Mouse (Mus musculus) bone marrow, adult 2 months (tissue): Measurements from ENCODE around the gene Siglec1.

Source experiments
- CTCF ChIP-seq: fragments of 200-500 bp; IDR thresholded peaks from 2 replicates; pipeline ENCODE4 v1.5.1; 2011; ENCODE audit warnings: low read length, control low read depth; ENCODE audit not compliant: control insufficient read depth, insufficient read depth
- POLR2A ChIP-seq: fragments of 200-500 bp; IDR thresholded peaks from 2 replicates; pipeline ENCODE4 v1.6.1; 2011; ENCODE audit warnings: low read depth, mild to moderate bottlenecking, control low read depth, low read length, borderline replicate concordance; ENCODE audit not compliant: control insufficient read depth

GRCm38 (mm10) chr2:131132930-131133547 is 46.5 kb upstream of the Siglec1 start, which contains the start of gene Gm11037:
- TF ChIP-seq POLR2A = no peak
- no peak for TF ChIP-seq CTCF
